Mouse (Mus musculus) effector memory CD4-positive, alpha-beta T cell, adult 5 months (primary cell): Measurements from ENCODE around the gene Ifna2. TPM values are rescaled to one million over a fixed set of nuclear protein-coding genes. Genes with fewer than 3 reads are reported as not detected.

ENCODE experiments used
- polyA plus RNA-seq: library from polyadenylated mRNA; unstranded; fragments of 100-300 nt; shearing (Covaris generic); gene quantifications from one replicate; pipeline ENCODE4 v1.2.1, GENCODE M21; 2017

The Ifna2 gene
- not detected for polyA plus RNA-seq

GRCm38 (mm10) chr4:88683812-88684211, at the start of gene Ifna2:
Ifna2 (minus strand) TSS chr4:88683912.

DNA sequence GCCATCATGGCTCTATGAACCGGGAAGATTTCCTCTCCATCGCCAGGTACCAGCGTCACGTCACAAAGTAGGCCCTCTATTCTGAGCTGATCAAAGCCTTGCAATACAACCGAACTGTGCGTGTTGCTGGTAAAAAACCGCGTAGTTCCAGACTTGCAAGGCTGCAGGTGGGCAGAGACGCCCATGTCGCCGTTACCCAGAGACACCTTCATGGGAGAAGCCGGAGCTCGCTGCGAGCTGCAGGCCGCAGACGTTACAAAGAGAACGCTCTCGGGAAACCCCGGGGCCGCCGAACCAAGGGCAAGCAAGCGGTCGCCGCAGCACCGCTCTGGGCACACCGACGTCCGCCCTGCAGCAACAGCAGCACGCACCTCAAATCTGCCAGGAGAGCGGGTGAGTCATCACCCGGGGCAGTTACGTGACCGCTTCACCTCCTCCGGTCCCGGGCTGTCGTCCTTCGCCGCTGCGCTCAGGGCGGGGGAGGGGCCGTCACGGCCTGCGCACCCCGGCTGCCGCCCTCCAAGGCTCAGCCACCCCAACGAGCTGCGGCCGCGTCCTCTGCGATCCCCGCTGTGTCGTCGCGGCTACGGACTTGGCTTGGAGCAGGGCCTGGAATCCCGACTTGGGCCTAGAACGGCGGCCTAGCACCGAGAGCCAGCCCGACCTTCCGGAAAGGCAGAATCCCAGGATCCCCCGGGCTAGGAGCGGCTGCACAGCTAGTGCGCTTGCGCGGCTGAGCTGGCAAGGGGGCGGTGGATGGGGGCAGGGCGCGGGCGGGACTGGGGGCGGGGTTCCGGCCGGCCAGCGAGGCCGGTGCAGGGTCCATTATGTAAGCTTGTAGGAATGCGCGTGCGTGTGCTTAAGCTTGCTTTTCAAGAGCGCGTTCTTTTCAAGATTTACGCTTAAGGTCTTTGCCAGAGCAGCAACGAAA, 38.3 kb upstream of the Ifna2 start, which contains the start of the genes Gm26566 and Klhl9:
Gene Gm26566, plus strand, starts transcription at position 15 of the 931 bp plus-strand sequence.
Gene Klhl9, minus strand, starts transcription at position 675 of the 931 bp plus-strand sequence.

DNA sequence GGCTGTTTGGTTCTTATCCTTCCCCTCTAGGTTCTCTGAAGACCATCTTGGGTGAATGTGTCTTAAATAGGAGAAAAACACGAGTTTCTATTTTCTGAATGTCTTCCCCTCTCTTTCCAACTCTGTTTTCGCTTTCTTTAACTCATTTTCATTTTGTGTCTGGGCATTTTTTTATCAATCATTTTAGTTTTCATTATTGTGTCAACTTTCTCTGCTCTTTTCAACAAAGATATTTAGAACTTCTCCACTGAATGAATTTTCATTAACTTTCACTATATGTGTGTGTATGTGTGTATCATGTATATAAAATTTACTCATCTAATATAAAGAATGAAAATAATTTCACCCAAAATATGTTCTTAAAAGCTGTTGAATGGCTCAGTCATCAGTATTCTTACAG, 7.5 kb upstream of the Ifna2 start, which contains the start of gene Ifnab:
Gene Ifnab, minus strand, starts transcription at position 101 of the 400 bp plus-strand sequence.

DNA sequence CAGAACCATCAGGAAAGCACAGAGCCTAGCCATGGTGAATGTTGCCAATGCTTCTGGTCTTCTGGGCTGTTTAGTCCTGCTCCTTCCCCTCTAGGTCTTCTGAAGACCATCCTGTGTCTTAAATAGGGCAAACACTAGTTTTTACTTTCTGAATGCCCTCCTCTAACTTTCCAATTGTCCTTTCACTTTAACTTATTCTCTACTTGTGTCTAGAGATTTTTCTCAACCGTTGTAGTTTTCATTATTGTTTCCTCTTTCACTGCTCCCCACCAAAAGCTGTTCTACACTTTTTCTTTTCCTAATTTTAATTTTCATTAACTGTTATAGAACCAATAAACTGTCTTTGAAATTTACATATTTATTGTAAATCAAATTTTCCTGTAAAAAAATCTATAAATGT, 6.9 kb downstream of the Ifna2 start, which contains the start of gene Ifna16:
Gene Ifna16, minus strand, starts transcription at position 101 of the 400 bp plus-strand sequence.

GRCm38 (mm10) chr4:88644359-88644758, 39.4 kb downstream of the Ifna2 start, which contains the start of gene Ifna13:
Ifna13 (minus strand) TSS chr4:88644459.

GRCm38 (mm10) chr4:88634311-88634710, 49.4 kb downstream of the Ifna2 start, which contains the start of gene C87499:
C87499 (minus strand) TSS chr4:88634411.

Other genes starting within 250 kb of the Ifna2 start
- 0.17 TPM for gene Hacd4, start 245.0 kb downstream of the Ifna2 start, polyA plus RNA-seq
- gene Ifnb1, start 161.1 kb downstream of the Ifna2 start, polyA plus RNA-seq, result 0.69 TPM
- gene Ifna15, start 125.7 kb downstream of the Ifna2 start, polyA plus RNA-seq, result not detected
- gene Ifna14, start 112.1 kb downstream of the Ifna2 start, polyA plus RNA-seq, result not detected
- gene Ifna9, start 91.5 kb downstream of the Ifna2 start, polyA plus RNA-seq, result not detected
- gene Ifna12, start 80.5 kb downstream of the Ifna2 start, polyA plus RNA-seq, result not detected
- not detected for gene C87499, start 49.5 kb downstream of the Ifna2 start, polyA plus RNA-seq
- gene Ifna13, start 39.5 kb downstream of the Ifna2 start, polyA plus RNA-seq, result not detected
- not detected for gene Ifna16, start 7.0 kb downstream of the Ifna2 start, polyA plus RNA-seq
- gene Ifnab, start 7.4 kb upstream of the Ifna2 start, polyA plus RNA-seq, result not detected
- gene Gm26566, start 37.9 kb upstream of the Ifna2 start, polyA plus RNA-seq, result 0.66 TPM
- 19.4 TPM for gene Klhl9, start 38.6 kb upstream of the Ifna2 start, polyA plus RNA-seq
- not detected for gene Gm13271, start 71.0 kb upstream of the Ifna2 start, polyA plus RNA-seq
- not detected for gene Gm13283, start 76.2 kb upstream of the Ifna2 start, polyA plus RNA-seq
- not detected for gene Gm13290, start 89.9 kb upstream of the Ifna2 start, polyA plus RNA-seq
- not detected for gene Gm13289, start 93.0 kb upstream of the Ifna2 start, polyA plus RNA-seq
- not detected for gene Gm13272, start 95.9 kb upstream of the Ifna2 start, polyA plus RNA-seq
- not detected for gene Ifnz, start 98.2 kb upstream of the Ifna2 start, polyA plus RNA-seq
- not detected for gene Gm13276, start 101.8 kb upstream of the Ifna2 start, polyA plus RNA-seq
- gene Gm13277, start 104.7 kb upstream of the Ifna2 start, polyA plus RNA-seq, result not detected
- gene Gm13278, start 107.6 kb upstream of the Ifna2 start, polyA plus RNA-seq, result not detected
- not detected for gene Gm13275, start 110.6 kb upstream of the Ifna2 start, polyA plus RNA-seq
- gene Gm13279, start 113.5 kb upstream of the Ifna2 start, polyA plus RNA-seq, result not detected
- 0.65 TPM for gene Gm13285, start 115.8 kb upstream of the Ifna2 start, polyA plus RNA-seq
- gene Gm13287, start 119.3 kb upstream of the Ifna2 start, polyA plus RNA-seq, result not detected
- gene Gm13288, start 121.6 kb upstream of the Ifna2 start, polyA plus RNA-seq, result 0.32 TPM
- not detected for gene Ifna7, start 132.3 kb upstream of the Ifna2 start, polyA plus RNA-seq
- not detected for gene Ifna11, start 136.0 kb upstream of the Ifna2 start, polyA plus RNA-seq
- not detected for gene Ifna6, start 143.5 kb upstream of the Ifna2 start, polyA plus RNA-seq
- gene Ifna5, start 151.6 kb upstream of the Ifna2 start, polyA plus RNA-seq, result not detected
- gene Ifna4, start 157.9 kb upstream of the Ifna2 start, polyA plus RNA-seq, result not detected
- gene Ifna1, start 166.2 kb upstream of the Ifna2 start, polyA plus RNA-seq, result not detected
- gene Ifne, start 196.3 kb upstream of the Ifna2 start, polyA plus RNA-seq, result not detected